Mouse (Mus musculus) testis, adult 2 months (tissue): ENCODE results near the gene Lacc1.

Experiments used
- CTCF ChIP-seq: fragments of 200-500 bp; IDR thresholded peaks from 2 replicates; pipeline ENCODE4 v1.5.1; 2012; ENCODE audit warnings: low read depth, mild to moderate bottlenecking, inconsistent platforms, low read length, moderate library complexity; ENCODE audit not compliant: control insufficient read depth, insufficient read depth, insufficient replicate concordance
- POLR2A ChIP-seq: fragments of 200-500 bp; IDR thresholded peaks from 2 replicates; pipeline ENCODE4 v1.6.1; 2012; ENCODE audit warnings: low read depth, mild to moderate bottlenecking, inconsistent platforms, low read length, moderate library complexity; ENCODE audit not compliant: control insufficient read depth

DNA sequence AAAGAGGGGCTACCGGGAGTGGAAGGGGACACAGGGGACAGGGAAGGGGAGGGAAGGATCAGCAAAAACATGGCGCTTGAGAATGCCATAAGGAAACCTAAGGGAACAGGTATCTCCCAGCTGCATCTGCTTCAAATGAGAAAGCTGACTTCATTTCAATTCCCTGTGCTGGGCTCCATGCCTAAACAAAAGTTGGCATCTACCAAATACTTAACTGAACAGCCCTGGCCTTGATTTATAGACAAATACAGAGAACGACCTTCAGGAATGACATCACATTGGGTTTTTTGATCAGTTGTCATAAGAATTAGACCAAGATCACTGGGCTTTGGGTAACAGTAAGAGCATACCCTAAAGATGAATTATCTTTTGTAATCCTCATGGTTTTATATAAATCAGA, 12.2 kb downstream of the Lacc1 start:
- TF ChIP-seq POLR2A (no peak), CTCF (no peak)
